Mouse (Mus musculus) kidney, postnatal 0 days (tissue): ENCODE data around the gene Cds2. TPM values are rescaled to one million over a fixed set of nuclear protein-coding genes. Genes with fewer than 3 reads are reported as not detected.
"Not testable (repeated sequence)": the region's sequence is repeated elsewhere in the genome, so short reads cannot be mapped to it uniquely, and the experiment has no call there.

Source experiments
- ATAC-seq: fragments of 200-750 bp; cut with Nextera tagmentation; replicated peaks from 2 replicates; pipeline ENCODE4 v1.8.0; 2017; ENCODE audit warnings: low read depth, moderate number of reproducible peaks, moderate TSS enrichment, moderate library complexity; ENCODE audit not compliant: low FRiP score
- DNase-seq: peaks from one replicate; pipeline ENCODE4 v3.0.0-alpha.2; 2016; ENCODE audit warnings: low spot score
- H3K27ac ChIP-seq: fragments of 300-500 bp; sonication (generic); 2 replicates; pipeline ENCODE4 v1.5.1; 2014; ENCODE audit warnings: mild to moderate bottlenecking
- H3K27me3 ChIP-seq: fragments of 300-500 bp; sonication (generic); 2 replicates; pipeline ENCODE4 v1.6.1; 2014; ENCODE audit warnings: low read length, mixed read lengths; ENCODE audit not compliant: insufficient read depth
- H3K36me3 ChIP-seq: fragments of 300-500 bp; sonication (generic); 2 replicates; pipeline ENCODE4 v1.6.1; 2014; ENCODE audit warnings: low read length, mixed read lengths; ENCODE audit not compliant: insufficient read depth
- H3K4me1 ChIP-seq: fragments of 300-500 bp; sonication (generic); replicated peaks from 2 replicates; pipeline ENCODE4 v1.6.1; 2014; ENCODE audit warnings: antibody characterized with exemption, low read length, mixed read lengths; ENCODE audit not compliant: insufficient read depth
- H3K4me2 ChIP-seq: fragments of 300-500 bp; sonication (generic); 2 replicates; pipeline ENCODE4 v1.6.1; 2014; ENCODE audit warnings: mild to moderate bottlenecking, low read length, moderate library complexity, mixed read lengths
- H3K4me3 ChIP-seq: fragments of 300-500 bp; sonication (generic); replicated peaks from 2 replicates; pipeline ENCODE4 v1.5.1; 2014; ENCODE audit warnings: low read depth, low read length
- H3K9ac ChIP-seq: fragments of 300-500 bp; sonication (generic); 2 replicates; pipeline ENCODE4 v1.6.1; 2014; ENCODE audit warnings: low read depth, low read length
- H3K9me3 ChIP-seq: fragments of 300-500 bp; sonication (generic); replicated peaks from 2 replicates; pipeline ENCODE4 v1.6.1; 2016; ENCODE audit warnings: low read length, inconsistent platforms, mixed read lengths
- CTCF ChIP-seq: IDR thresholded peaks from 2 replicates; pipeline ENCODE4 v1.5.1; 2016; ENCODE audit warnings: antibody characterized with exemption, low read depth, mild to moderate bottlenecking, moderate library complexity
- WGBS: fragments of 180-500 bp; shearing (Covaris S2); extraction: QIAGEN DNeasy Blood & Tissue Kit; methylation state at CpG from one replicate; pipeline ENCODE4 v1.1.7; 2014; 5-methylcytosine and 5-hydroxymethylcytosine counted together
- polyA plus RNA-seq: library from polyadenylated mRNA; unstranded; fragments of >200 nt; fragmentation: Nextera tagmentation; extraction: Ambion mirVana; gene quantifications from 2 replicates; pipeline ENCODE4 v1.2.1, GENCODE M21; 2015

Gene Cds2
- polyA plus RNA-seq, 1 experiment from 2014 or later, result 24.0 TPM

DNA sequence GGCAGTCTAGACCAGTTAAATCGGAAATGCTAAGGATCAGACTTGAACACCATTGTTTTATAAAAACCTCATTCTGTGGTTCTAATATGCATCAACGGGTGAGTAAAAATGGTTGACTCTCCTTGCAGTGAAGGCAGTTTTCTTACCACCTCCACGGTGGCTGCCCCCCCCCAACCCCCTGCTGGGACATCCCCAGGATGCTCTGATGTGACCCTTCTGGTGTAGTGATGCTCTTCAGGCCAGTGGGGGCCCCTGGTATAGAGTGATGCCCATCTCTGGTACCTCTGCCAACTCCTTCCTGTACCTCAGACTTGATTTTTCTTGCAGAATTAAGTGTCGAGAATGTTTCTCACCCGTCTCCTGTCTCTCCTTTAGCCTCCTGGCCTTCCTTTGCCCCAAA, 49.7 kb downstream of the Cds2 start:
- H3K9ac ChIP-seq, result no peak overlapping the region
- no peak overlapping the region for H3K27ac ChIP-seq
- H3K9me3 ChIP-seq, result no peaks in the 10 kb centered on the region
- TF ChIP-seq CTCF, result no peak
- H3K27me3 ChIP-seq, result no peaks in the 10 kb centered on the region
- ATAC-seq, result no peak
- no peaks in the 10 kb centered on the region for H3K4me1 ChIP-seq
- DNase-seq, result no peak
- H3K4me2 ChIP-seq, result no peak overlapping the region
- 0 out of 2 replicates have a peak, but pooled peaks cover 8% of the 10 kb centered on the region for H3K36me3 ChIP-seq
- WGBS, result 79% methylated on average over 5 of the region's 5 CpGs
- no peak overlapping the region for H3K4me3 ChIP-seq

DNA sequence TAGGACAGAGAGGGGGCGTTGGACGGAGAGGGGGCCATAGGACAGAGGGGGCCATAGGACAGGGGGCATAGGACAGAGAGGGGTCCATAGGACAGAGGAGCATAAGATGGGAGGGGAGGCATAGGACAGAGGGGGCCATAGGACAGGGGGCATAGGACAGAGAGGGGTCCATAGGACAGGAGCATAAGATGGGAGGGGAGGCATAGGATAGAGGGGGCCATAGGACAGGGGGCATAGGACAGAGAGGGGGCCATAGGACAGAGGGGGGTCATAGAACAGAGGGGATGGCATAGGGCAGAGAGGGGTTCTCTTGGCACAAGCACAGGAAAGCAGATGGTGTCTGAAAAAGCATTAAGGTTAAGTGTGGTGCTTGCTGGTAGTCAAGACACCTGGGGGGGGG, 50.6 kb downstream of the Cds2 start:
- no peak overlapping the region for H3K9ac ChIP-seq
- 85% methylated on average over 2 of the region's 2 CpGs for WGBS
- TF ChIP-seq CTCF, result no peak
- no peaks in the 10 kb centered on the region for H3K4me1 ChIP-seq
- H3K9me3 ChIP-seq, result no peaks in the 10 kb centered on the region
- no peak overlapping the region for H3K4me2 ChIP-seq
- DNase-seq, result no peak
- H3K27ac ChIP-seq, result no peak overlapping the region
- no peak overlapping the region for H3K4me3 ChIP-seq
- 0 out of 2 replicates have a peak, but pooled peaks cover 2% of the 10 kb centered on the region for H3K36me3 ChIP-seq
- ATAC-seq, result no peak; the same call in 1 of the 2 replicates
- H3K27me3 ChIP-seq, result no peaks in the 10 kb centered on the region

DNA sequence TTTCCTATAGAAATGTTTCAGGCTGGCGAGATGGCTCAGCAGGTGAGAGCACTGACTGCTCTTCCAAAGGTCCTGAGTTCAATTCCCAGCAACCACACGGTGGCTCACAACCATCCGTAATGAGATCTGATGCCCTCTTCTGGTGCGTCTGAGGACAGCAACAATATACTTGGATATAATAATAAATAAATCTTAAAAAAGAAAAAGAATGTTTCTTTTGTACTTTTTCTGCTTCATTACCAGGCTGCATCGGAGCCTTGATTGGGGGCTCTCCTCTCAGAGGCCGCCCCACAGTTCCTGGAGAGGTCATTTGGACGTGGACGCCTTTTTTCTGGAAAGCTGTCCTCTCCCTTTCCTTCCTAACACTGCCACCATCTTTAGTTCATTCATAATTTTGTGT, 51.1 kb downstream of the Cds2 start:
- not testable (repeated sequence) for H3K4me1 ChIP-seq, H3K36me3 ChIP-seq, DNase-seq, H3K27ac ChIP-seq, H3K9me3 ChIP-seq, H3K4me3 ChIP-seq, H3K9ac ChIP-seq, ATAC-seq, H3K27me3 ChIP-seq, H3K4me2 ChIP-seq
- 85% methylated on average over 8 of the region's 8 CpGs for WGBS

DNA sequence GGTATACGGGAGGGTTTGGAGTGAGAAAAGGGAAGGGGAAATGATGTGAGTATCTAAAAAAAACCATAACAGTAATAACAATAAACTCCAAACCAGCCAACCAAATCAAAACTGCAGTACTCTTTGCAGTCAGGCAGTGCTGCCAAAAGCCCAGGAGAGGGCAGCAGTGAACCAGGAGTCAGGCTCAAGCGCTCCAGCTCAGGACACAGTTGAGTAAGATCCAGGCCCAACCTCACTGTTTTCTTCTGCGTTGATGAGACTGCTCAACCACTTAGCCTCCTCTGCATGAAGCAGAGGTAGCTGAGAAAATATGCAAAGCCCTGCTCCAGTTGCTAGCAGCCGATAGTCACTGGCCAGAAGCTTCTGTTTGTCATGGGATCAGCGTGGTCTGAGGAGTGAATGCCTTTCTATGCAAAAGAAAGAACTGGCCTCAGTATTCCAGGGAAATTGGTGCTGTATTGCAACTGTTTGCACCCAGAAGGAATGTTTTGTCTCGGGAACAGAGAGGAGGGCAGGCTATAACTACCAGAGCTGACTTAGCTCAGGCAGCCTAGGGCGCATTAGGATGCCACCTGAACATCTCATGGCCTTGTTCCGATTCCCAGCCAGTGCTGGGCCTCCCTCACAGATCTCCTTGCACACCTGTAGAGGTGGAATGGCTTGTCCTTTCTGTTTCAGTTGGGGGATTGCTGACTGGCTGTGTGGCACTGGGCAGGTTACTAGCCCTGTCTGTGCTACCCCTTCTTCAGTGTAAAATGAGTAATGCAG, 53.3 kb downstream of the Cds2 start:
- Histone ChIP-seq H3K27ac (no peak overlapping the region), H3K4me3 (no peak overlapping the region), H3K36me3 (no peaks in the 10 kb centered on the region), H3K27me3 (no peaks in the 10 kb centered on the region), H3K9me3 (no peaks in the 10 kb centered on the region), H3K4me2 (no peak overlapping the region), H3K9ac (no peak overlapping the region), H3K4me1 (no peaks in the 10 kb centered on the region)
- peak; percentile 91 for TF ChIP-seq CTCF
- WGBS, result 36% methylated on average over 8 of the region's 8 CpGs
- ATAC-seq (peak; percentile 69; the same call in 1 of the 2 replicates), DNase-seq (peak; percentile 93)

DNA sequence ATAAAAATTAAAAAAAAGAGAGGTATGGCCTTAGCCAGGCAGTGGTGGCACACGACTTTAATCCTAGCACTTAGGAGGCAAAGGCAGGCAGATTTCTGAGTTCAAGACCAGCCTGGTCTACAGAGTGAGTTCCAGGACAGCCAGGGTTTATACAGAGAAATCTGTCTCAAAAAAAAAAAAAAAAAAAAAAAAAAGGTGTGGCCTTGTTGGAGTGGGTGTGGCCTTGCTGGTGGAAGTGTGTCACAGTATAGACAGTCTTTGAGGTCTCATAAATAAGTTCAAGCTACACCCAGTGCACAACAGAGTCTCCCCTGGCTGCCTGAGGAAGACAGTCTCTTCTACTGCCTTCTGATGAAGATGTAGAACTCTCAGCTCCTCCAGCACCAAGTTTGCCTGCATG, 54.2 kb downstream of the Cds2 start:
- H3K27me3 ChIP-seq, result no peaks in the 10 kb centered on the region
- no peak overlapping the region for H3K4me2 ChIP-seq
- H3K4me1 ChIP-seq, result no peaks in the 10 kb centered on the region
- no peak overlapping the region for H3K9ac ChIP-seq
- H3K4me3 ChIP-seq, result no peak overlapping the region
- ATAC-seq (no peak), DNase-seq (no peak)
- H3K27ac ChIP-seq, result no peak overlapping the region
- H3K9me3 ChIP-seq, result no peaks in the 10 kb centered on the region
- no peak for TF ChIP-seq CTCF
- WGBS, result 90% methylated on average over 1 of the region's 1 CpGs
- H3K36me3 ChIP-seq, result no peaks in the 10 kb centered on the region

DNA sequence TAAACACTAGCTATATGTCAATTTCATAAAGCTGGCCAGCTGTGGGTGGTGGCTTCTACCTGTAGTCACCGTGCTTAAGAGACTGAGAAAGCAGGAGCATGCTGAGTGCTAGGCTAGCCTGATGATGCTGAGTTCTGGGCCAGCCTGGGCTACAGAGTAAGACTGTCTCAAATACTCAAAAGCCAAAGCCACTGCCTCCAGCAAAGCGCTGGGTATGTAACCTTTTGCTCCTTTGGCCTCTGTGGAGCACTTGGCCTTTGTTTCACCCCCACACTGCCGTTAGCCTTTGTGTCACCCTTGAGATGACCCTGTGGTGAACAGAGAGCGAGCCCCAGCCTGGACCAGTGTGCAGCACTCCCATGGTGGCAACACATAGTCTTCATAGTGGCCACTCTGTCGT, 57.6 kb downstream of the Cds2 start:
- TF ChIP-seq CTCF, result no peak
- H3K4me1 ChIP-seq, result no peaks in the 10 kb centered on the region
- no peak overlapping the region for H3K4me3 ChIP-seq
- ATAC-seq, result no peak
- H3K27ac ChIP-seq, result no peak overlapping the region
- no peaks in the 10 kb centered on the region for H3K27me3 ChIP-seq
- 59% methylated on average over 5 of the region's 5 CpGs for WGBS
- H3K4me2 ChIP-seq, result no peak overlapping the region
- no peaks in the 10 kb centered on the region for H3K9me3 ChIP-seq
- DNase-seq, result no peak
- H3K36me3 ChIP-seq, result no peaks in the 10 kb centered on the region
- no peak overlapping the region for H3K9ac ChIP-seq

DNA sequence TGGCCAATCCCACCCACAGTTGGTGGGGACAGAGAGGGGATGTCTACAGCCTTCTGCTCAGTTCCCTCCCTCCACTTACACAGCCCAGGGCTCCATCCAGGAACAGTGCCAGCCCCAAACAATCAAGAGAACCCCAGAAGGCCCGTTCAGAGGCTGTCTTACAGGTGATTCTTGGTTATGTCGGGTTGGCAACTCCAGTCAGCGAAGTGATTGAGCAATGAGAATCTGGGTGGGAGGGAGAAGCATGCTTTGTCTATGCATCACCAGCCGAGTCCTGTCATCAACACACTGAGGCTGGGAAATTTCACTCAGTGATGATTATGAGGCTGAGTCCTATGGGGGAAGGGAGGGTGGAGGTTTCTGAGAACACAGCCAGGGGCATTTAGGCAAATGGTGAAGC, 60.6 kb downstream of the Cds2 start:
- Histone ChIP-seq H3K27ac (no peak overlapping the region), H3K9me3 (no peaks in the 10 kb centered on the region), H3K4me3 (no peak overlapping the region), H3K9ac (no peak overlapping the region), H3K4me2 (no peak overlapping the region), H3K27me3 (no peaks in the 10 kb centered on the region), H3K4me1 (no peaks in the 10 kb centered on the region), H3K36me3 (no peaks in the 10 kb centered on the region)
- DNase-seq (no peak), ATAC-seq (no peak)
- WGBS, result 72% methylated on average over 4 of the region's 4 CpGs
- TF ChIP-seq CTCF, result no peak
